8 mouse cellular contexts compared by ENCODE assay signal in the genomic region with DNA sequence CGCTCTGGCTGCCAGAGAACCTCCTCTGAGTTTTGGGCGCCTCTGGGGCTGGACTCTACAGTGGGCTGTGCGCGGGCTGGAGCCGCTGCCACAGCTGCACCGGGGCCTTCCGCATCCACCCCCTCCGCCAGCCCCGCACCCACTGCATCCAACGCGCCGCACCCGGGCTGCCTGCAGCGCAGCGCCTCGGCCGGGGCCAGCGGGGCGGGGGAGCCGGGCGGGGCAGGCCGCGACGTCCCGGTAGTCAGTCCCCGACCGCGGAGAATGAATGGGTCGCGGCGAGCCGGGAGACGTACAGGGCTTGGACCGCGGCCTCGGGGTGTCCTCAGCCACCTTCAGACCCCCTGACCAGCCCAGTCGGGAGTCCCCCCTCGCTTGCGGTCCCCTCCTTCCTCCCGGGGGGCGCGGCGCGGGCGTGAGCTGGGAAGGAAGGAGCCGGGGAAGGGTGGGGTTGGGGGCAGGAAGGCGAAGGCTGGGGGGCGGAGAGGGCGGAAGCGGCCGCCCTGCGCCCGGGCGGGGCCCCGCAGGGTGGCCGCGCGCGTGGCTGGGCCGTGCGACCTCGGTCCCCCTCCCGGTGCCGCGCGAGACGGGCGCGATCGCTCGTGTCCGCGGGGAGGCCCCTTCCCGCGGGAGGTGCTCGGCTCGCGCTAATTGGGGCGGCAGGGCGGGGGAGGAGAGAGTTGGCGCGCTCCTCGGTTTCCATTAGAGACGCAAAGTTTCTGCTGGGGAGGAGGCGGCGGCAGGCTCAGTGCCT. TPM values are rescaled to one million over a fixed set of nuclear protein-coding genes. Genes with fewer than 3 reads are reported as not detected.
DNase-seq lines count a peak whose midpoint lies in the region; ATAC-seq and TF ChIP-seq lines count a peak whose summit lies in the region.

No protein-coding gene starts in this region.

- ATAC-seq in intestine, postnatal 0 days, result peak; percentile 64
- ATAC-seq in limb, embryonic 14.5 days (ENCODE audit: low FRiP score, low read depth), result peak; percentile 62
- ATAC-seq in midbrain, embryonic 15.5 days (replicated peaks), result peak; percentile 75

- H3K36me3 ChIP-seq in intestine, postnatal 0 days (ENCODE audit: control insufficient read depth, insufficient read depth), result peaks cover 24% of the 10 kb centered on the region
- H3K36me3 ChIP-seq in limb, embryonic 14.5 days (ENCODE audit: control insufficient read depth, insufficient read depth, low read length), result peaks cover 29% of the 10 kb centered on the region
- peaks cover 23% of the 10 kb centered on the region for H3K36me3 ChIP-seq in midbrain, embryonic 15.5 days (replicated peaks)

- peak overlapping the region; percentile 99 for H3K4me3 ChIP-seq in intestine, postnatal 0 days (ENCODE audit: low read depth, low read length)
- peak overlapping the region; percentile 96 for H3K4me3 ChIP-seq in limb, embryonic 14.5 days (replicated peaks; ENCODE audit: low read length)
- peak overlapping the region; percentile 96 for H3K4me3 ChIP-seq in midbrain, embryonic 15.5 days

- peak; percentile 73 to 81 for DNase-seq in left cerebral cortex, adult 18-20 months (ENCODE audit: low spot score in 2 of 2)
- DNase-seq in left cerebral cortex, adult 11 months (ENCODE audit: low spot score), result no peak
- DNase-seq in embryo, embryonic 11 days, result peak; percentile 70
- peak; percentile 99 for DNase-seq in heart, adult 11 months
- peak; percentile 58 for DNase-seq in limb, embryonic 14.5 days (ENCODE audit: low spot score)
- peak; percentile 76 to 82 for DNase-seq in spleen, postnatal 10 days (ENCODE audit: low spot score in 2 of 2)

- H3K9me3 ChIP-seq in intestine, postnatal 0 days (ENCODE audit: control insufficient read depth), result no peaks in the 10 kb centered on the region
- no peaks in the 10 kb centered on the region for H3K9me3 ChIP-seq in limb, embryonic 14.5 days (ENCODE audit: control insufficient read depth, low read length)
- no peaks in the 10 kb centered on the region for H3K9me3 ChIP-seq in midbrain, embryonic 15.5 days

- peaks cover 7% of the 10 kb centered on the region for H3K4me1 ChIP-seq in intestine, postnatal 0 days (replicated peaks; ENCODE audit: control insufficient read depth, insufficient read depth, low read length)
- peaks cover 19% of the 10 kb centered on the region; the same call in 1 of the 2 replicates for H3K4me1 ChIP-seq in limb, embryonic 14.5 days (ENCODE audit: control insufficient read depth, insufficient read depth, low read length)
- peaks cover 35% of the 10 kb centered on the region for H3K4me1 ChIP-seq in midbrain, embryonic 15.5 days

- peak overlapping the region; percentile 97 for H3K4me2 ChIP-seq in intestine, postnatal 0 days (replicated peaks; ENCODE audit: low read depth)
- peak overlapping the region; percentile 89 for H3K4me2 ChIP-seq in limb, embryonic 14.5 days (replicated peaks; ENCODE audit: low read depth, low read length, severe bottlenecking)
- peak overlapping the region; percentile 75 for H3K4me2 ChIP-seq in midbrain, embryonic 15.5 days

- H3K27ac ChIP-seq in intestine, postnatal 0 days (ENCODE audit: low read depth, low read length), result peak overlapping the region; percentile 94
- peak overlapping the region; percentile 84 for H3K27ac ChIP-seq in limb, embryonic 14.5 days (replicated peaks; ENCODE audit: low read depth, low read length)
- peak overlapping the region; percentile 89 for H3K27ac ChIP-seq in midbrain, embryonic 15.5 days

- under 1% methylated on average over 53 of the region's 86 CpGs for WGBS in intestine, postnatal 0 days
- under 1% methylated on average over 46 of the region's 86 CpGs for WGBS in limb, embryonic 14.5 days
- 1% methylated on average over 62 of the region's 86 CpGs for WGBS in midbrain, embryonic 15.5 days

- TF ChIP-seq POLR2A in limb, embryonic 14.5 days (IDR thresholded peaks at IDR 0.05; ENCODE audit: borderline replicate concordance, extremely low read depth, insufficient read depth, insufficient read length), result no peak

- TF ChIP-seq CTCF in intestine, postnatal 0 days (IDR thresholded peaks at IDR 0.05; ENCODE audit: low read depth), result no peak

- no peaks in the 10 kb centered on the region for H3K27me3 ChIP-seq in intestine, postnatal 0 days (replicated peaks; ENCODE audit: control insufficient read depth, insufficient read depth, low read length)
- no peaks in the 10 kb centered on the region for H3K27me3 ChIP-seq in limb, embryonic 14.5 days (ENCODE audit: control insufficient read depth, insufficient read depth, low read length)
- no peaks in the 10 kb centered on the region for H3K27me3 ChIP-seq in midbrain, embryonic 15.5 days (replicated peaks)

- H3K9ac ChIP-seq in intestine, postnatal 0 days (ENCODE audit: low read depth, low read length), result peak overlapping the region; percentile 92
- peak overlapping the region; percentile 84 for H3K9ac ChIP-seq in limb, embryonic 14.5 days (ENCODE audit: low read depth, low read length, severe bottlenecking)
- H3K9ac ChIP-seq in midbrain, embryonic 15.5 days, result peak overlapping the region; percentile 97

RNA-seq across cellular contexts. Expression of gene Calm1, which starts 0.8 kb away (rescaled TPM):
- total RNA-seq in left cerebral cortex, adult 18-20 months (2021), result 1,000 to 10,000 TPM; 2,232 to 2,307 TPM
- 3,331 and 3,461 TPM in 2 replicates for polyA plus RNA-seq in intestine, postnatal 0 days (2015; fragmentation: Nextera tagmentation; extraction: Ambion mirVana)
- polyA plus RNA-seq in limb, embryonic 14.5 days (2012; rRNA removed), result 306 and 318 TPM in 2 replicates
- polyA plus RNA-seq in limb, embryonic 14.5 days (2014; fragmentation: Nextera tagmentation; extraction: Ambion mirVana), result 1,221 and 1,299 TPM in 2 replicates
- polyA plus RNA-seq in midbrain, embryonic 15.5 days (2015; fragmentation: Nextera tagmentation; extraction: Ambion mirVana), result 2,307 and 2,436 TPM in 2 replicates

RNA-seq across cellular contexts. Expression of gene Nrde2, which starts 40.6 kb away (rescaled TPM):
- 10 to 100 TPM; 16.9 to 17.7 TPM for total RNA-seq in left cerebral cortex, adult 18-20 months (2021)
- 7.8 and 8.6 TPM in 2 replicates for polyA plus RNA-seq in intestine, postnatal 0 days (2015; fragmentation: Nextera tagmentation; extraction: Ambion mirVana)
- 12.3 and 13.0 TPM in 2 replicates for polyA plus RNA-seq in limb, embryonic 14.5 days (2012; rRNA removed)
- polyA plus RNA-seq in limb, embryonic 14.5 days (2014; fragmentation: Nextera tagmentation; extraction: Ambion mirVana), result 12.4 and 14.0 TPM in 2 replicates
- 12.2 and 14.1 TPM in 2 replicates for polyA plus RNA-seq in midbrain, embryonic 15.5 days (2015; fragmentation: Nextera tagmentation; extraction: Ambion mirVana)
